Mouse (Mus musculus) midbrain, embryonic 10.5 days (tissue): Measurements from ENCODE around the gene Gm20604. TPM values are rescaled to one million over a fixed set of nuclear protein-coding genes. Genes with fewer than 3 reads are reported as not detected.

Source experiments
- DNase-seq: peaks from one replicate; pipeline ENCODE4 v3.0.0-alpha.2; 2017; ENCODE audit warnings: low spot score
- H3K27ac ChIP-seq: fragments of 300-500 bp; sonication (generic); replicated peaks from 2 replicates; pipeline ENCODE4 v1.5.1; 2016; ENCODE audit warnings: mild to moderate bottlenecking
- H3K27me3 ChIP-seq: fragments of 300-500 bp; sonication (generic); 2 replicates; pipeline ENCODE4 v1.6.1; 2016; ENCODE audit warnings: low read depth, mild to moderate bottlenecking; ENCODE audit not compliant: poor library complexity, severe bottlenecking
- H3K36me3 ChIP-seq: fragments of 300-500 bp; sonication (generic); 2 replicates; pipeline ENCODE4 v1.6.1; 2016; ENCODE audit warnings: mild to moderate bottlenecking, moderate library complexity
- H3K4me1 ChIP-seq: fragments of 300-500 bp; sonication (generic); 2 replicates; pipeline ENCODE4 v1.6.1; 2016
- H3K4me3 ChIP-seq: fragments of 300-500 bp; sonication (generic); 2 replicates; pipeline ENCODE4 v1.5.1; 2016; ENCODE audit warnings: mild to moderate bottlenecking, moderate library complexity
- H3K9me3 ChIP-seq: fragments of 300-500 bp; sonication (generic); replicated peaks from 2 replicates; pipeline ENCODE4 v1.6.1; 2016; ENCODE audit warnings: mild to moderate bottlenecking
- WGBS: fragments of 180-500 bp; shearing (Covaris S2); methylation state at CpG from one replicate; pipeline ENCODE4 v1.1.7; 2016; 5-methylcytosine and 5-hydroxymethylcytosine counted together
- polyA plus RNA-seq: library from polyadenylated mRNA; unstranded; fragments of >200 nt; fragmentation: Nextera tagmentation; extraction: Ambion mirVana; gene quantifications from 2 replicates; pipeline ENCODE4 v1.2.1, GENCODE M21; 2016

Gene Gm20604
- polyA plus RNA-seq, 1 experiment from 2014 or later = 34.8 TPM

GRCm38 (mm10) chr12:102702356-102703110 lies 55.9 kb downstream of the Gm20604 start:
- Histone ChIP-seq H3K4me3 (peak overlapping the region; percentile 84), H3K36me3 (no peaks in the 10 kb centered on the region), H3K27ac (peak overlapping the region; percentile 76), H3K9me3 (no peaks in the 10 kb centered on the region), H3K4me1 (peaks cover 81% of the 10 kb centered on the region), H3K27me3 (peaks cover 25% of the 10 kb centered on the region)
- WGBS = 5% methylated on average over 15 of the region's 15 CpGs
- peak; percentile 78 for DNase-seq

DNA sequence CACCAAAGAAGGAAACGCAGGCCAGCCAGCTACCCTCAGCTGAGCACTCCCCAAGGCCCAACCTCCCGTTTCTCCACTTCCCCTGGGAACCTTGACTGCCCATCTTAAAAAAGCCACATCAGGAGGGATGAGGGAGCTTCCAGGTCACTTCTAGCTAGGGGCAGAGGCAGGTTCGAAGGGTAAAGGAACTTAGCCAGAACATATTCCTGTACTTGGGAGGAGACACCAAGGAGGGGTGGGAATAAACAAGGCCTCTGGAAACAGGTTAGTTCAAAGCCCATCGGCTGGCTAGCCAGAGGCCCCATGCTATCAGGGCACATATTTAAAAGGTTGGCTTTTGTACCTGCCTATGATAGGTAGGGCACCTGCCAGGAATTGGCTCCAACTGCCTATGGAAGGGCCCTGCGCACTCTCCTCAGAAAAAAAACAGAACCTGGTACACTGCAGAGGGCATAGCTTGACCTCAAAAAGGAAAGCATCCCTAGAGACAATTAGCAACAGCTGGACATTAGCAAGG lies 56.7 kb downstream of the Gm20604 start:
- Histone ChIP-seq H3K27me3 (peaks cover 17% of the 10 kb centered on the region), H3K36me3 (no peaks in the 10 kb centered on the region), H3K4me1 (peaks cover 89% of the 10 kb centered on the region), H3K9me3 (no peaks in the 10 kb centered on the region), H3K4me3 (0 out of 2 replicates have a peak overlapping the region, but pooled peaks have one; percentile 0), H3K27ac (peak overlapping the region; percentile 29; the same call in 1 of the 2 replicates)
- DNase-seq = no peak
- 86% methylated on average over 5 of the region's 5 CpGs for WGBS

DNA sequence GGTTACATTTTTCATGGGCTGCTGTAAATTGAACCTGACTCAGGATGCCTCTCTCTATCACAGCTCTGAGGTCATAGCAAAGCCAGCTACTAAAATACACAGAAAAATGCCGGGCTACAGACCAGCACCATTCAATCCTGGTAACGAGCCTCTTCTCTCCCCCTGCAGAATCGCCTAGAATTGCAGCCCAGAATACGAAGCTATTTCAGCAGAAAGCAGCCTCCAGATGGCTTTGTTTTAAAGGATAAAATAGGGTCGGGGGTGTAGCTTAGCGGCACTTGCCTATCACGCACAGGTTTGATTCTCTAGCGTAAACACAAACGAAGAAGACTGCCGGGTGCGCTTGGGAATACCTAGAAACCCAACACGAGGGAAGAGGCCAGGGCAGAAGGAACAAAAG lies 58.0 kb downstream of the Gm20604 start:
- Histone ChIP-seq H3K4me1 (peaks cover 93% of the 10 kb centered on the region), H3K27me3 (peaks cover 9% of the 10 kb centered on the region), H3K4me3 (no peak overlapping the region), H3K27ac (0 out of 2 replicates have a peak overlapping the region, but pooled peaks have one; percentile 94), H3K9me3 (no peaks in the 10 kb centered on the region), H3K36me3 (no peaks in the 10 kb centered on the region)
- DNase-seq = no peak
- WGBS = 81% methylated on average over 12 of the region's 12 CpGs

DNA sequence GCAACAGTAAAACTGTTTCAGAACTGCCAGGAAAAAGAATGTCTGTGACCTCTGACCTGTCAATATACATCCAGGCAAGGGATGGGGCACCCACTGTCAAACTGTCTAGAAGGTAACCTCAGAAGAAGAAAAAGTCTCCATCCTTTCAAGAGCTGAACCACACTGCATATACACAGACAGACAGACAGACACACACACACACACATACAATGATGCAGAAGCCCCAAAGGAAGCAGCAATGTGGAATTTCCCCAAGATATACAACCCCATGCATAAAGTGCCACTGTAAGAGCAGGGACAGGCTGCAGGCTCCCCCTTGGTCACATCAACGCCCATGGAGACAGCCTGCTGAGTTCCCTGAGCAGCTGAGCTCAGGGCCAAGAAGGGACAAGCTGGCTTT lies 59.3 kb downstream of the Gm20604 start:
- Histone ChIP-seq H3K4me3 (no peak overlapping the region), H3K4me1 (peaks cover 93% of the 10 kb centered on the region), H3K9me3 (no peaks in the 10 kb centered on the region), H3K27me3 (peaks cover 9% of the 10 kb centered on the region), H3K36me3 (no peaks in the 10 kb centered on the region), H3K27ac (peak overlapping the region; percentile 94)
- WGBS = 11% methylated on average over 1 of the region's 1 CpGs
- no peak for DNase-seq

- peak; percentile 56 for DNase-seq
- Histone ChIP-seq H3K4me1 (peaks cover 84% of the 10 kb centered on the region), H3K36me3 (no peaks in the 10 kb centered on the region), H3K9me3 (no peaks in the 10 kb centered on the region), H3K27ac (peak overlapping the region; percentile 94), H3K4me3 (peak overlapping the region; percentile 7; the same call in 1 of the 2 replicates), H3K27me3 (no peaks in the 10 kb centered on the region)
- WGBS = 11% methylated on average over 1 of the region's 1 CpGs
These were observed 60.3 kb downstream of the Gm20604 start for GRCm38 (mm10) chr12:102698089-102698684.

DNA sequence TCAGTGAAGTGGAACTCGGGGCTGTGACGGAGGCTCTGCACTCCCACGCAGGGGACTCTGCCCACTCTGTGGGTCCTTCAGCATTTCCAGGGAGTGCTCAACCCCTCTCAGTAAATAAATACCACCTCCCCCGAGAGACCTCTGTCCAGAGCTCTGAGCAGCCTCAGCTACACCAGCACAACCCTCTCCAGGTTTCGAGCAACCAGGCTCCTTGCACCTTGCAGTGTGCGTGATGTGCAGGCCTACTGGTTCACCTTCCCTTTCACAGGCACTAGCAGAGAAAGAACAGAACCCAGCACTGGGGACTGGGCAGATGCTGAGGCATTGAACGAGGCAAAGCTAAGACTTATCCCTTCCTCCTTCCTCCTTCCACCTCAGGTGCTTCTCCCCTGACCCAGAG lies 61.1 kb downstream of the Gm20604 start:
- DNase-seq = no peak
- H3K4me3 ChIP-seq = no peak overlapping the region
- 76% methylated on average over 7 of the region's 7 CpGs for WGBS
- no peaks in the 10 kb centered on the region for H3K27me3 ChIP-seq
- H3K9me3 ChIP-seq = no peaks in the 10 kb centered on the region
- peaks cover 76% of the 10 kb centered on the region for H3K4me1 ChIP-seq
- H3K36me3 ChIP-seq = no peaks in the 10 kb centered on the region
- peak overlapping the region; percentile 94 for H3K27ac ChIP-seq

- Histone ChIP-seq H3K4me1 (peaks cover 71% of the 10 kb centered on the region), H3K9me3 (no peaks in the 10 kb centered on the region), H3K4me3 (no peak overlapping the region), H3K27me3 (no peaks in the 10 kb centered on the region), H3K36me3 (no peaks in the 10 kb centered on the region), H3K27ac (peak overlapping the region; percentile 94)
- WGBS = 89% methylated on average over 14 of the region's 14 CpGs
- no peak for DNase-seq
These were observed 61.7 kb downstream of the Gm20604 start for GRCm38 (mm10) chr12:102696635-102697354.

DNA sequence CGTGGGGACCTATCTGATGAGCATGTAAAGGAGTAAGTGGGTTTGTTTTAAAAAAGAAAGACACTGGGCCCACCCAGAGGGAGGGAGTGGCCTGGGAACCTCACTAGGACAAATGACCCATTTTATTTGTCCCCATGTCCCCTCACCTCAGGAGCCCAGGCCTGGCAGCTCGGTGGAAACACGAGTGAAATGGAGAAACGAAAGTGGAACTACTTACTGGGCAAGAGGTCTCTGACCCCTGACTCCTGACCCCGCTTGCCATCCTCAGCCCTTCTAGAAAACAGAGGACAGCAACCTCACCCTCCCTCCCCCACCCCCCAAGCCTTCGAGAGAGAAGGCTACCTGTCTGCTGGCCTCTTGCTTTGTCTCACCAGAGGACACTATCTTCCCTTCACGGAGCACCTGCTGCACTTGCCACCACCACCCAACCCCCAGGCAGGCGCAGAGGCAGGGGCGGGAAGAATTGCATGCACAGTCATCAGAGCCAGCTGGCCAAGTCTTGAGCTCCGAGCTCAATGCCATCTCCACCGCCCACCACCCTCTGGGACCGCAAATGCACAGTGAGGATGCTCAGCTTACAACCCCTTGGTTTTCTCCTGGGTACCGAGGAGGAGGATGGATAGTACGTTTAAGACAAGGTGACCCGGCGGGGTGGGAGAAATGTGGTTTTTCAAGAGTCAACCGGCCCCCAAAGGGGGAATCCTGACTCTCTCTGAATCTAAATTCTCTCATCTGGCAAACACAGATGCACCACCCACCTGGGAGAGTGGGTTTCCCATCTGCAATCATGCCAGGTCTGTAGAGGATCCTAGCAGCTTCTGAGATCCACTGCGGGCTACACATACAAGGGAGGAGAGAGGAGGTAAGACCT lies 62.9 kb downstream of the Gm20604 start:
- Histone ChIP-seq H3K4me1 (peaks cover 74% of the 10 kb centered on the region), H3K27ac (peak overlapping the region; percentile 63)

GRCm38 (mm10) chr12:102691761-102692160 lies 66.7 kb downstream of the Gm20604 start:
- H3K27ac ChIP-seq = 0 out of 2 replicates have a peak overlapping the region, but pooled peaks have one; percentile 25
- 80% methylated on average over 7 of the region's 7 CpGs for WGBS
- H3K27me3 ChIP-seq = no peaks in the 10 kb centered on the region
- DNase-seq = no peak
- no peaks in the 10 kb centered on the region for H3K36me3 ChIP-seq
- no peak overlapping the region for H3K4me3 ChIP-seq
- peaks cover 40% of the 10 kb centered on the region for H3K4me1 ChIP-seq
- H3K9me3 ChIP-seq = 0 out of 2 replicates have a peak, but pooled peaks cover 4% of the 10 kb centered on the region

More for the DNA sequence above, 62.9 kb downstream of the Gm20604 start:
- no peaks in the 10 kb centered on the region for H3K27me3 ChIP-seq
- no peak overlapping the region for H3K4me3 ChIP-seq
- 62% methylated on average over 18 of the region's 18 CpGs for WGBS
- DNase-seq = no peak
- no peaks in the 10 kb centered on the region for H3K9me3 ChIP-seq
- H3K36me3 ChIP-seq = no peaks in the 10 kb centered on the region
